Mouse (Mus musculus) yolk sac, embryonic 10.5 days (tissue): Measurements from ENCODE around the gene Uqcr11.

Source experiments
- DNase-seq: peaks from one replicate; pipeline ENCODE4 v3.0.0-alpha.2; 2017; ENCODE audit warnings: low spot score

Uqcr11 gene

DNA sequence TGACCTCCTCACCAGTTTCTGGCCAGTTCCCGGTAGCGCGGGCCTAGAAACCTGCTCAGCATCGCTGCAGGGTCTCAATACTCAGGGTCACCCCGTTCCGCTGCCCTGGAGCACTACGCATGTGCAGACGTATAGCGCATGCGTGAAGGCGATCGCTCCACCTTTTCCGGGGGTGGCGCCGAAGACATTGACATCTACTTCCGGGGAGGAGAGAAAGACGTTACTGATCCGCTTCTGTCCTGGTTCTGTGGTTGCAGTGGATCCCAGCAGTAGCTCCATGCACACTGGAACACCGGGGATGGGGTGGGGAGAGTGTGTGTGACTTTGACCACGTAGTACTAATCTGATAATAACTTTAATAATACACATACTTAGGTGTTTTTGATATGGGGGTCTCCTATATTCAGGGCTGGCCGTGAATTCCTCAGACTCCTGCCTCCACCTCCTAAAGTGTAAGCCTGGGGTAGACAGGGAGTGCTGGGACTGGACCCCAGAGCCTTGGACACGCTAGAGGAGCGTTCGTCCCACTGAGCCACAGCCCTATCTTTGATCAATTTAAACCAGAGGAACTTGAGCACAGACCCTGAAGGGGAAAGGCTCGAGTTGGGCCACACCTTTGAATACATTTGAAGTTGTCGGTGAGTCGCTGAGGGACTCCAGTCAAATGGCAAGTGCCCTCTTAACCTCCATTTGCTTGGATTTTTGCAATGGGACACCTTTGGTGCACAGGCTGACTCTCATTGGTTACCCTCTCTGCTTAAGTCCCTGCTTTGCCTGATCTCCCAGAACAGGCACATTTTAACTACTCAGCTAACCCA is at the start of gene Uqcr11:
Gene Uqcr11, minus strand, starts transcription at position 147 of the 818 bp plus-strand sequence.
- DNase-seq, result peak; percentile 89

- no peak for DNase-seq
Measured at GRCm38 (mm10) chr10:80455697-80456096, 49.1 kb upstream of the Uqcr11 start.

- no peak for DNase-seq
Measured at GRCm38 (mm10) chr10:80454781-80455180, 48.2 kb upstream of the Uqcr11 start.

GRCm38 (mm10) chr10:80453601-80454000 is 47.0 kb upstream of the Uqcr11 start:
- DNase-seq, result peak; percentile 25

DNA sequence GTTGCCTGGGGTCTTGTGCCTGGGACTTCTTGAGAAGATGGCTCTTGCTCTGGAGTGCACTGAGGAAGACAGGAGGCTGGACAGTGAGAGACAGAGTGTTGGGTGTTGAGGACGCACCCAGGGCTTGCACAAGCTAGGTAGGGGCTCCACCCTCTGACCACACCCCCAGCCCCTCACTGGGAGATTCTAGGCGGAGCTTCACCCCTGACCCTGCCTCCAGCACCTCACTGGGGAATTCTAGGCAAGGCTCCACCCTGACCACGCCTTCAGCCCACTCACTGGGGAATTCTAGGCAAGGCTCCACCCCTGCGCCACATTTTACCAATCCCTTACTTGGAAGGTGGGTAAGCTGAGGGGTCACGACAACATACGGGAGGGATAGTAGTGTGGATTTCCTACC is 44.0 kb upstream of the Uqcr11 start:
- peak; percentile 61 for DNase-seq

DNA sequence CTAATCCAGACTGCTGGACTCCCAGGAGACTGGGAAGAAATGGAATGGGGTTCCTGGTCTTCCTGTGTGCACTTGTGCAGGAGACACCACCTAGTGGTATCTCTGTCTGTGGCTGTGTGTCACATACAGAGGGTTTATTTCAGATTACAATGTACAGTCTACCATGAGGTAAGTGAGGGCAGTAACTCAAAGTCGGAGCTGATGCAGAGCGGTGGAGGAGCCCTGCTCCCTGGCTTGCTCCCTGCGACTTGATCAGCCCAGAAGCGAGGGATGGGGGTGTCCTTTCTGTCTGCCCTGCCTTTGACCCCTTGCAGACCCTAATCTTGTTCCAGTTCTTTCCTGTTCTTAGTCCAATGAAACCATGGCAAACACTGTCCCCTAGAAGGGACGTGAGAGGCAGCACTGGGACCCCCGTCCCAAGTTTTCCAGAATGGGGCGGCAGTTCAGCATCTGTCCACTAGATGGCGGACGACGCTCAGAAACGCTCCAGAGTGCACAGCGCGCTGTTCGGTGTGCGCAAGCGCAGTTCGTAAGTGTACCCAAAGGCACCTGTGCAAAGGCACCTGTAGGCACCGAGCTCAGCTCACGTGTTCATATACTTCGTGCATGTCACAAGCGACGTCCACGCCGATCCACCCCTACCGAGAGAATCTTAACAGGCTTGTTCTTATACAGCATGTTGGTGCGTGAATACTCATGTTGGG is 39.4 kb upstream of the Uqcr11 start:
- peak; percentile 57 for DNase-seq

GRCm38 (mm10) chr10:80445052-80445451 is 38.4 kb upstream of the Uqcr11 start:
- DNase-seq, result no peak

GRCm38 (mm10) chr10:80444339-80445045 is 37.9 kb upstream of the Uqcr11 start:
- no peak for DNase-seq

DNA sequence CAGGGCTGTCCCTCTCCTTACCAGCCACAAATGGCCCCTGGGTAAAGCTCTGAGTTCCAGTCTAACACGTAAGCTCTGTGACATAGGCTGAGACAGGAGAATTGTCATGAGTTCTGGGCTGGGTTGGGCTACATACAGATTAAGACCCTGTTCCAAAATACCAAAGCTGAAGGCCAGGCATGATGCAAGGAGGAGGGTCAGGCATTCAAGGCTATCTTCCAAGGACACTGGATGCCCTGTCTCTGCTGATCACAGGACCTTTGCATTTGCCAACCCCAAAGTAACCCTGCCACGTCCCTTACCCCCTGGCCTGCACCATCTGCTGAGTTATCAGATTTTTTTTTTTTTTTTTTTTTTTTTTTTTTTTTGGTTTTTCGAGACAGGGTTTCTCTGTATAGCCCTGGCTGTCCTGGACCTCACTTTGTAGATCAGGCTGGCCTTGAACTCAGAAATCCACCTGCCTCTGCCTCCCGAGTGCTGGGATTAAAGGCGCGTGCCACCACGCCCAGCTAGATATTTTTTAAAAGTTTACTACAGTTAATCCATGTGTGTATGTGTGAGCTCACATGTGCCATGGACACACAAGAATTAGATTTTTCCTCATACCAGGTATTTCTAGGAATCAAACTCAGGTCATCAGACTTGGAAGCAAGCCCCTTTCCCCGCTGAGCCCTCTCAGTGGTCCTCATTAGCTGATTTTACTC is 37.1 kb upstream of the Uqcr11 start:
- DNase-seq, result no peak

DNA sequence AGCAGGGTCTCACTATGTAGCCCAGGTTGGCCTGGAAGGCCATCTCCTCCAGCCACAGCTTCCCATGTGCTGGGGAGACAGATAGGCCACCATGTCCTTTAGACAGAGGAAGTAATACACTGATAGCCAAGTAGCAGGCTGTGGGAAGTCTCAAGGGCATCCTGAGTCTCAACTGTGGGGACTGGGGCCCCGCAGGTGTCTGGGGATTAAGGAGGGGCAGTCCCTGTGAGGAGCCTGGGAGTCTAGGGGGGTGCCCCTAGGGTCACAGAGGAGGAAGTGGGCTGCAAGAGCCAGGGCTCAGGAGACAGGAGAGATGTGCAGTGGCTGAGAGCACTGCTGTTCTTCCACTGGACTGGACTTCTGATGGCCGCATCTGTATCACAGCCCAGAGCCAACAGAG is 36.4 kb upstream of the Uqcr11 start:
- no peak for DNase-seq

- no peak for DNase-seq
Measured at GRCm38 (mm10) chr10:80441598-80441997, 35.0 kb upstream of the Uqcr11 start.

GRCm38 (mm10) chr10:80440031-80440430 is 33.4 kb upstream of the Uqcr11 start:
- DNase-seq, result no peak

GRCm38 (mm10) chr10:80437973-80438372 is 31.3 kb upstream of the Uqcr11 start:
- DNase-seq, result no peak

- DNase-seq, result peak; percentile 61
Measured at GRCm38 (mm10) chr10:80436276-80436675, 29.6 kb upstream of the Uqcr11 start.

DNA sequence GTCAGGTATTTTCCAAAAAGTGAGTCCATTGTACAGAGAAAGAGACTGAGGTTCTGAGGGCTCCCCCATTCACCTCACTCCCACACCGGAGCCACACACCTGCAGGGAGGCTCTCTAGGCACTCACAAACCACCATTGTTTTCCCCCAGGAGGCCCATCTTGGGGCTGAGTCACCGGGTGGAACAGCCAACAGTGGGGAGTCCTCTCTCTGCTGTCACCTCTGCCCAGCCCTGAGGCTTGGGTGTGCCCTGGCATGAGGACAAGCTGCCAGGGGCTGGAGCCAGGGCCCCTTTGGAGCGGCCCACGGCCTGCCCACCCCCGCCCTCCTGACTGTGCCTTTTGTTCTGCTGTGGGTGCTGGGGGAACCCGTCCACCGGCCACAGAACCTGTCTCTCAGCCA is 29.1 kb upstream of the Uqcr11 start:
- DNase-seq, result no peak

DNA sequence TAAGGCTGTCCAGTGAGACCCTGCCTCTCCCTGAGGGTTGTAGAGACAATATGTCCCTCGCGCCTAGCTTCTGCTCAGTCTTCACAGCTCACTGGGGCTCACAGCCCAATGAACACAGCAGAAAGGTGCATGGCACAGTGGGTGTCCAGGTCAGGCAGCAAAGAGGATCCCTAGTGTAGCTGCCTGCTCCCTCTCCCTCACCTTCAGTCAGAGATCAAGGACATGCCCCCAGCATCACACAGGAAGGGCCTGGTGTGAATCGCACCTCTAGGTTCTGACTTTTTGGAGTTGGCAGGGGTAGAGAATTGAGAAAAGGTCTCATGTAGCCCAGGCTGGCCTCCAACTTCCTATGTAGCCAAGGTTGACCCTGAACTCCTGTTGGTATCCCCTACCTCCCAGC is 28.2 kb upstream of the Uqcr11 start:
- no peak for DNase-seq

DNA sequence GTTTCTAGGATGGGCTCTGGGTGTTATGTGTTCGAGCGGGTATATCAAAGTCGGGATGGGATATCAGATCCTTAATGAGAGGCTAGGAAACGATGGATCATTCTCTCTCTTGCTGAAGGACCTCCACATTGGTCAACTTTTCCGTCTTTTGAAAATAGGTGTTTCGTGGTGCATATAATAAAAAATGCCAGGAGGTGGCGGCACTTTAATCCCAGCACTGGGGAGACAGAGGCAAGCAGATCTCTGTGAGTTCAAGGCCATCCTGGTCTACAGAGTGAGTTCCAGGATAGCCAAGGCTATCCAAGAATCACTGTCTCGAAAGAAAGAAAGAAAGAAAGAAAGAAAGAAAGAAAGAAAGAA is 27.6 kb upstream of the Uqcr11 start:
- no peak for DNase-seq

GRCm38 (mm10) chr10:80433513-80434232 is 27.0 kb upstream of the Uqcr11 start, which contains the start of gene Tcf3:
Gene Tcf3 (minus strand): TSS chr10:80433647.
- peak; percentile 97 for DNase-seq

DNA sequence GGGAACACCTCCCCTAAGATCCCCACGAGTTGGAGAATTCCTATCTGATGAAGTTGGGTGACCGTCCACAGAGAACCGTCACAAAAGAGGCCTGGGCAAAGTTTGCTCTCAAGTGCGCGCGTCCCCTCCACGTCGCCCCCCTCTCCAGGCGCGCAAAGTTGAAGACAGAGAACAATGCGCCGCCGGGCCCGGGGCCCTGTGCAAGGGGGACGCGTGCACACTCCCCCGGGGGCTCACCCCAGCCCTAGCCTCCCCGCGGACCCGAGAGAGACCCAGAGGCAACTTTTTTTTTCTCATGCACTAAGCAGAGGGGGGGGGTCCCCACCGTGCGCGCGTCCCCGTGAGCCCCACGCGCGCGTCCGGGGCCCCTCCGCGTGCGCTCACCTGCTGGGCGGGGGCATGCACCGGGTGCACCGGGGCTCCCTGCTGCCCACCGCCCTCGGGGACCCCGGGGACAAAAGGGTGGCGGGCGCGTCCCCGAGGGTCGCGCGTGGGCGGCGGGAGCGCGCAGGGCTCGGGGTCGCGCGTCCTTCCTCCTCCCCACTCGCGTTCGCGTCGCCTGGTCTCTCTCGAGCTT is 26.4 kb upstream of the Uqcr11 start:
- peak; percentile 55 for DNase-seq

DNA sequence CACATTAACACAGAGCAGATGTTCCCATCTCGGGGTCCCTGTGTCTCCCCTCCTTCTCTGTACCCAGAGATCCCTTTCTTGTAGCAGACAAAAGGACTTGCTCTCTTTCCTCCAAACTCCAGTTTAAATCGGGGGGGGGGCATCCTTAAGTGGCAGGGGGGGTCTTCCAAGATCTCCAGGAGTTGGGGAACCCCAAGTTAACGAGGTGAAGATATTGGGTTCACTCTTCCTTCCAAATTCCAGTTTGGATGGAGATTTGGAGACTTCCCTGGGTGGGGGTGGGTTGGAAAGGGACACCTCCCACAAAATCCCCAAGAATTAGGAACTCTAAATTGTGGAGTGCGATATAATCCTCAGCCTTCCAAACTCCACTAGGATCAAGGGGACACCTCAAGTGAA is 25.8 kb upstream of the Uqcr11 start:
- no peak for DNase-seq
